Mouse (Mus musculus): ENCODE data around the gene Arfgap1.

- TF ChIP-seq GATA1 (IDR thresholded peaks at IDR 0.05; ENCODE audit: borderline replicate concordance, low read length) (no peak), FLI1 (IDR thresholded peaks at IDR 0.05; ENCODE audit: low read length) (no peak)
Observed at GRCm38 (mm10) chr2:180922739-180923138, 44.3 kb upstream of the Arfgap1 start.
